Mouse (Mus musculus): ENCODE results near the gene Zfp444. TPM values are rescaled to one million over a fixed set of nuclear protein-coding genes. Genes with fewer than 3 reads are reported as not detected.

The Zfp444 gene
- polyA plus RNA-seq (2012; fragmentation: generic; extraction: Trizol): 29.2 TPM

DNA sequence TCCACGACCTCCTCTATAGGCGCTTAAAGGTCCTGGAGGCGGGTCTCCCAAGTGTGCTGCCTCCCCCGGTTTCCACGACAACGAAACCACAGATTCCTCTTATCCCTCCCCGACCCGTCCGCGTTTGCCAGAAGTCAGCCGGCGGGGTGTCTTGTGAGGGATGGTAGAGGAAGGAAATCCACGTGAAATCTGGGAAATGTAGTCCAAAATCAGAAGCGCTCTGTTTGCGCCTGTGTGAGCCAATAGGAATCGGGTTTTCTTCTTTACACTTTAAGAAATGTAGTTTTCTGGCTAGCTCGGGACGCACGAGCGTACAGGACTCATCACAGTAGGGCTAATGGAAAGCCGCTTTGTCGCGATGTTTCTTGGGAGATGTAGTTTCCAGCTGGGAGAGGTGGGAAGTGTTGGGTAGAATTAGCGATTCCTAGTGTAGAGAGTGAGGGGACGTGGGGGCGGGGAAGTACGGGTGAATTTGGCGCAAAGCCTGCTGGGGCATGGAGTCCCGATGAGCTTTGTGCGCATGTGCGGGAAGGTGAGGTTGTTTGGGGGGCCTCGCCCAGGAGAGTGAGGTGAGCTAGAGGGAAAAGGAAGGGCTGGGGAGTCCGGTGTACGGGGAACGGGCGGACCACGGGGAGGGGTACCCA, at the start of gene Zfp444:
Gene Zfp444, plus strand, starts transcription at position 221 of the 644 bp plus-strand sequence.
- no peak for TF ChIP-seq MAX (IDR thresholded peaks at IDR 0.05; ENCODE audit: low read depth)
- TF ChIP-seq MYOD1 (IDR thresholded peaks at IDR 0.05; ENCODE audit: control insufficient read depth in 1 of 3, insufficient read length in 2 of 3, low read depth in 2 of 3): no peak
- H3ac ChIP-seq (ENCODE audit: control insufficient read depth, insufficient read length): peak within 1 kb of the TSS; percentile 56
- no peaks in the 10 kb centered on the region for H3K27me3 ChIP-seq (ENCODE audit: control insufficient read depth, insufficient read depth, insufficient read length)
- peak within 1 kb of the TSS; percentile 70 for H3K4me3 ChIP-seq
- no peaks in the 10 kb centered on the region for H3K36me3 ChIP-seq (ENCODE audit: control insufficient read depth, insufficient read depth)
- H3K4me2 ChIP-seq (ENCODE audit: low read depth): peak within 1 kb of the TSS; percentile 100
- peaks cover 5% of the 10 kb centered on the region for H3K79me2 ChIP-seq (ENCODE audit: control insufficient read depth, insufficient read depth)

DNA sequence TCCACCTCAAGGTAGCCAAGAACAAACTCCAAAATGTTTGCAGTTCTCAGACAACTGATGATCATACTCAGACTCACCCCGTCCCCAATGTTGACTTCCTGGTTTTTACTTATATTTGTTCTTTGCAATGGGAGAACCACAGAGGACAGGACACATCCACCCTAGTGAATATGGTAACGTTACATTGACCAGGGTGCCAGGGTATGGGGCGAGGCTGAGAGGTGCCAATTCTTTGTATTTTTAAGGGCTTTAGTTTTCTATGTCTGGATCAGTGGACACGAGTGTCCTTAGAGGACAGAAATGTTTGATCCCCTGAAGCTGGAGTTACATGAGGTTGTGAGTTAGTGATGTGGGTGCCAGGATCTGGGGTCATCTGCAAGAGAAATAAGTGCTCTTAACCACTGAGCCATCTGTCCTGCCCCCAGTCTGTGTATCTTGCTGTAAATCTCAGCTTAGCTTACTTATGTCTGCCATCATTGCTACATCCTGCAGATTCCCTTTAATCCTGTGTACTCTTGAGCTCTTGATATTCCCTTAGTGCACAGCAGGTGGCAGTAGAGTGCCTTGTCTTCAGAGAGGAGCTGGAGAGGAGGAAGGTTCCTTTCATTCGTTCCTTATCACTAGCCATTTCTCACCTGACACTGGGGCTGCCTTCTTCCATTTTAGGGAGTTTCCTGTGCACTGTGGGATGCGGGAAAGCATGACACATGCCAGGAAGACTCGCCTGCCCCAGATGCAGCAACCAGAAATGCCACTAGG, 45.2 kb upstream of the Zfp444 start:
- no peak for TF ChIP-seq POLR2A (IDR thresholded peaks at IDR 0.05; ENCODE audit: insufficient read length, low read depth)
- TF ChIP-seq SRF (IDR thresholded peaks at IDR 0.05; ENCODE audit: control insufficient read depth, insufficient read length, low read depth): peak; percentile 37
- no peak overlapping the region for H3K4me3 ChIP-seq
- no peaks in the 10 kb centered on the region for H3K27me3 ChIP-seq (ENCODE audit: control insufficient read depth, insufficient read depth, insufficient read length)
- no peak overlapping the region for H3ac ChIP-seq (ENCODE audit: control insufficient read depth, insufficient read length)
- H3K4me2 ChIP-seq (ENCODE audit: low read depth): no peak overlapping the region
- H3K36me3 ChIP-seq (ENCODE audit: control insufficient read depth, insufficient read depth): peaks cover 10% of the 10 kb centered on the region
- H3K79me2 ChIP-seq (ENCODE audit: control insufficient read depth, insufficient read depth): no peaks in the 10 kb centered on the region

DNA sequence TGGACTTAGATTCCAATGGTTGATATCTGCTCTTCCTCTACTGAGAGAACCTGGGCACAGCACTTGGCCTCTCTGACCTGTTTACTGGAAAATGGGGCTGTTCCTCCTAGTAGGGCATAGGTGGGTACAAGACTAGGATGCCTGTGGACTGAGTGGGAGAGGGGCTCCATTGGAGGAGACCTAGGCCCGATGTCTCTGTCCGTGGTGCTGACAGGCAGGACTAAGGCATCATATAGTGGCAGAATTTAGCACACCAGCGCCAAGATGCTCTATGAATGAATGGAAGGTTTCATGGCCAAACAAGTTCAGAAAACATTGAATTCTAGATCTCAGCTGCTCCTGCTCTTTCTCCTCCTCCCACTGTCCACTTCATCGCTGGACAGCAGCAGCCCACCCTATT, 41.7 kb upstream of the Zfp444 start:
- TF ChIP-seq USF1 (IDR thresholded peaks at IDR 0.05; ENCODE audit: low read depth) (no peak), REST (IDR thresholded peaks at IDR 0.05; ENCODE audit: insufficient read depth, insufficient read length) (peak; percentile 55)
- H3K27me3 ChIP-seq (ENCODE audit: control insufficient read depth, insufficient read depth, insufficient read length): no peaks in the 10 kb centered on the region
- H3K36me3 ChIP-seq (ENCODE audit: control insufficient read depth, insufficient read depth): peaks cover 25% of the 10 kb centered on the region
- H3K79me2 ChIP-seq (ENCODE audit: control insufficient read depth, insufficient read depth): peaks cover 3% of the 10 kb centered on the region
- no peak overlapping the region for H3K4me2 ChIP-seq (ENCODE audit: low read depth)
- H3ac ChIP-seq (ENCODE audit: control insufficient read depth, insufficient read length): no peak overlapping the region
- no peak overlapping the region for H3K4me3 ChIP-seq

DNA sequence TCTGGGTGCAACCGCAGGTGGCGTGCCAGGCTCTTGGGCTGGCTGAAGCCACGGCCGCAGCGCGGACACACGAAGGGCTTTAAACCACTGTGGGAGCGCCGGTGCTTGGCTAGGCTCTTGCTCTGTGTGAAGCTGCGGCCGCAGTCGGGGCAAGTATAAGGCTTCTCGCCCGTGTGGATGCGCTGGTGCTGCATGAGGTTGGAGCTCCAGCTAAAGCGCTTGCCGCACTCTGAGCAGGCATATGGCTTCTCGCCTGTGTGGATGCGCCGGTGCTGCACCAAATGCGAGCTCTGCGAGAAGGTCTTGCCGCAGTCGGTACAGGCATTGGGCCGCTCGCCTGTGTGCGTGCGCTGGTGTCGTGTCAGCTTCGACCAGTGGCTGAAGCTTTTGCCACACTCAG, 39.4 kb upstream of the Zfp444 start:
- H3K27me3 ChIP-seq (ENCODE audit: control insufficient read depth, insufficient read depth, insufficient read length): no peaks in the 10 kb centered on the region
- no peak overlapping the region for H3K4me2 ChIP-seq (ENCODE audit: low read depth)
- H3K79me2 ChIP-seq (ENCODE audit: control insufficient read depth, insufficient read depth): peaks cover 3% of the 10 kb centered on the region
- H3ac ChIP-seq (ENCODE audit: control insufficient read depth, insufficient read length): no peak overlapping the region
- H3K36me3 ChIP-seq (ENCODE audit: control insufficient read depth, insufficient read depth): peaks cover 34% of the 10 kb centered on the region
- TF ChIP-seq POLR2AphosphoS2 (IDR thresholded peaks at IDR 0.05; ENCODE audit: insufficient read length, low read depth): no peak
- no peak for TF ChIP-seq REST (IDR thresholded peaks at IDR 0.05; ENCODE audit: insufficient read depth, insufficient read length)
- TF ChIP-seq E2F4 (IDR thresholded peaks at IDR 0.05; ENCODE audit: insufficient read depth): no peak
- TF ChIP-seq TCF3 (IDR thresholded peaks at IDR 0.05; ENCODE audit: insufficient read length, low read depth): no peak
- TF ChIP-seq USF1 (IDR thresholded peaks at IDR 0.05; ENCODE audit: low read depth): no peak
- no peak for TF ChIP-seq MAX (IDR thresholded peaks at IDR 0.05; ENCODE audit: low read depth)
- TF ChIP-seq TCF12 (IDR thresholded peaks at IDR 0.05; ENCODE audit: insufficient read depth, poor library complexity, severe bottlenecking): no peak
- TF ChIP-seq POLR2A (IDR thresholded peaks at IDR 0.05; ENCODE audit: insufficient read length, low read depth): no peak
- no peak for TF ChIP-seq CEBPB (IDR thresholded peaks at IDR 0.05; ENCODE audit: insufficient read depth, poor library complexity, severe bottlenecking)
- no peak for TF ChIP-seq MYOD1 (IDR thresholded peaks at IDR 0.05; ENCODE audit: control insufficient read depth in 1 of 3, insufficient read length in 2 of 3, low read depth in 2 of 3)
- TF ChIP-seq SRF (IDR thresholded peaks at IDR 0.05; ENCODE audit: control insufficient read depth, insufficient read length, low read depth): no peak
- no peak for TF ChIP-seq MYOG (IDR thresholded peaks at IDR 0.05; ENCODE audit: control insufficient read depth in 1 of 3, insufficient read depth in 1 of 3, insufficient read length in 2 of 3, low read depth in 2 of 3)
- H3K4me3 ChIP-seq: no peak overlapping the region

DNA sequence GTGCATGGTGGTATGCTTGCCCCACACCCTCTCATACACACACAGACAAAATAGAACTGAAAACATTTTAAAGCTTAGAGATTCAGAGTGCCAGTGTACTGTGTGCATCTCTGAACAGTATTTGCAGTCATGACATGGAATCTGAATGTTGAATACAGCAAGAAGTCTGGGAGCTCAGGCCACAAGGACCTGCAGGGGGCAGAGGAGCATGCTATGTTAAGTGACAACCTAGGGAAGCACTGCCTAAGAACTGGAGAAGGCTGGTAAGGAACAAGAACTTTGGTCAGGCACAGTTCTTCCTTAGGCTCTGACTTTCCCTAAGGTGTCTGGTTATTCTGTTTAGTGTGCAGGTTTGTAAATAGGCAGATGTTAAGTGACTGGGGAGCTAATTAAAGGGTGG, 35.5 kb upstream of the Zfp444 start:
- Histone ChIP-seq H3K36me3 (ENCODE audit: control insufficient read depth, insufficient read depth) (peaks cover 40% of the 10 kb centered on the region), H3K4me3 (no peak overlapping the region), H3K79me2 (ENCODE audit: control insufficient read depth, insufficient read depth) (peaks cover 7% of the 10 kb centered on the region), H3ac (ENCODE audit: control insufficient read depth, insufficient read length) (no peak overlapping the region), H3K4me2 (ENCODE audit: low read depth) (no peak overlapping the region), H3K27me3 (ENCODE audit: control insufficient read depth, insufficient read depth, insufficient read length) (no peaks in the 10 kb centered on the region)
- TF ChIP-seq POLR2AphosphoS2 (IDR thresholded peaks at IDR 0.05; ENCODE audit: insufficient read length, low read depth) (no peak), MAX (IDR thresholded peaks at IDR 0.05; ENCODE audit: low read depth) (no peak), MYOD1 (IDR thresholded peaks at IDR 0.05; ENCODE audit: control insufficient read depth in 1 of 3, insufficient read length in 2 of 3, low read depth in 2 of 3) (no peak), USF1 (IDR thresholded peaks at IDR 0.05; ENCODE audit: low read depth) (no peak), E2F4 (IDR thresholded peaks at IDR 0.05; ENCODE audit: insufficient read depth) (no peak)
